Mouse (Mus musculus): ENCODE data around the gene Abcc1.

DNA sequence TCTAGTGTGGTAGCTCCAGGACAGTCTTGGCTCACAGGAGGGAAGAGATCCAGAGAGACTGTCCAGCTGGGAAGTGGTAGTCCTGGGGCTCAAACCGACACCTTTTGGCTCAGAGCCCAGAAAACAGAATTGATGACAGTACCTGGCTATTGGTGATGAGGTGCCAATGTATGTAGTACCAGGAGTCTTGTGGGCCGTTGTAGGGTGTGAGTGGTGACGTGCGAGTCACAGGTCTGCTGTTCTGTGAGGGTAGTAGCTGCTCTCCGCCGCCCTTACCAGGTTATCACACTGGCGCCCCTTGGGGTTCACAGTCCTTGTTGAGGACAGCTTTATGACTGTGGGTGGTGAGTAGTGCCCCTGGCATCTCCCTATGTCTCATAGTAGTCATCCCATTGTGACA, 77.2 kb downstream of the Abcc1 start:
- no peak for TF ChIP-seq CTCF (IDR thresholded peaks at IDR 0.05; ENCODE audit: low read depth, low read length)
- no peak for TF ChIP-seq POLR2A (IDR thresholded peaks at IDR 0.05; ENCODE audit: borderline replicate concordance, low read depth, low read length)

All from bone marrow macrophage, adult 2 months (primary cell).